Mouse (Mus musculus) liver, postnatal 0 days (tissue): Measurements from ENCODE around the gene Drd4.

Source experiments
- CTCF ChIP-seq: sonication (generic); IDR thresholded peaks from 2 replicates; pipeline ENCODE4 v1.5.1; 2016; ENCODE audit warnings: antibody characterized with exemption, low read depth
- EP300 ChIP-seq: IDR thresholded peaks from 2 replicates; pipeline ENCODE4 v1.6.1; 2016; ENCODE audit warnings: antibody characterized with exemption, low read depth, mild to moderate bottlenecking

GRCm38 (mm10) chr7:141339215-141339920 is 47.6 kb downstream of the Drd4 start:
- no peak for TF ChIP-seq CTCF
- no peak for TF ChIP-seq EP300
